Mouse (Mus musculus): ENCODE measurements around the gene Arpp19.

DNA sequence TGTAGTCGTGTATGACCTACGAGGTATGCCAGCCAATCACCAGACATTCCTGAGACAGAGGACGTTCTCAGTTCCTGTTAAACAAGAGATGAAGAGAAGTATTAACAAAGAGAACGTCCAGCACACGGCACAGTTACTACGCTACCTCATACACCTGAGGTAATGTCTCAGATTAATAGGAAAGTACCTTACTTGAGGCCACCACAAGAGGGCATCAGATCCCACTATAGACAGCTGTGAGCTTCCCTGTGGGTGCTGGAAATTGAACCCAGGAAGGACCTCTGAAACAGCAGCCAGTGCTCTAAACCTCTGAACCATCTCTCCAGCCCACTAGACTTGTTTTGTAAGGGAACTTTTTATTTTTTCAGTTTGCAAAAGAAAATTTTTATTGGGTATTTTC lies 11.7 kb upstream of the Arpp19 start:
- TF ChIP-seq CTCF (IDR thresholded peaks at IDR 0.05; ENCODE audit: low read depth) (peak; percentile 16; the same call in 1 of the 2 replicates), EP300 (IDR thresholded peaks at IDR 0.05; ENCODE audit: low read depth) (no peak)
